Mouse (Mus musculus): ENCODE results near the gene Cdhr2.

Gene Cdhr2

GRCm38 (mm10) chr13:54701243-54701642 lies at the start of gene Cdhr2:
Gene Cdhr2 (plus strand): TSS chr13:54701461.
- DNase-seq (ENCODE audit: low read depth, low spot score): no peak

DNA sequence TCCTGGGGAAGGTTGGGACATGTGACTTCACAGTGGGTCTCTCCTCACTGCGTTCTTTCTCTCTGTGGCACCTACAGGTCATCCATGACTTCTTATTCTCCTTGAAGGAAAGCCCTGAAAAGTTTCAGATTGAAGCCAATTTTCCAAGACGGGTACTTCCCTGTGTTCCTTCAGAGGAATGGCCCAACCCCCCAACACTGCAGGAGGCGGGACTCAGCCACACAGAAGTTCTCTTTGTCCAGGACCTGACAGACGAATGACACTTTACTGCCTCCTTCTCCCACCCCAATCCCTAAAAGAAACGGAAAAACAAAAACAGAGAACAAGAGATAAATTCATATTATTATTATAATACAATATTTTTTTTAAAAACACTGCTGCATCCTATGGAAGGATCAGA lies 40.4 kb upstream of the Cdhr2 start:
- DNase-seq (ENCODE audit: low read depth, low spot score): no peak

- DNase-seq (ENCODE audit: low read depth, low spot score): no peak
These were observed 39.9 kb upstream of the Cdhr2 start for GRCm38 (mm10) chr13:54661358-54661757.

DNA sequence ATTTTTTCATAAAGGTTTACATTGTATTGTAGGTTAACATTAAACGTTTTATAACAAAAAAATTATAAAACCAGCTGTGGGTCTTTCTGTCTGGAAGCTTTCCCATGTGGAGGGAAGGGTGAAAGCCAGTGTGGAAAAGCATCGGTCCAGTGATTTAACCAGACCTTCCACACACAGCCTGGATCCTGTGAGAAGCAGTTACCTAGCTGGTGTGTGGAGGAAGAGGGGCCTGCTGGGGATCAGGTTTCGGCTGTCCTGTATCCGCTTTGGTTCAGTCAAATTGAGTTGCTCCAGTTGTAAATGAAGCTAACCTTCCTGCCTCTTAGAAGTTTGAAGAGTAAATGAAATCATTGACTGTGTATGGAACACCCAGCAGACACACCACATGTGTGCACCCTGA lies 37.3 kb upstream of the Cdhr2 start:
- no peak for DNase-seq (ENCODE audit: low read depth, low spot score)

DNA sequence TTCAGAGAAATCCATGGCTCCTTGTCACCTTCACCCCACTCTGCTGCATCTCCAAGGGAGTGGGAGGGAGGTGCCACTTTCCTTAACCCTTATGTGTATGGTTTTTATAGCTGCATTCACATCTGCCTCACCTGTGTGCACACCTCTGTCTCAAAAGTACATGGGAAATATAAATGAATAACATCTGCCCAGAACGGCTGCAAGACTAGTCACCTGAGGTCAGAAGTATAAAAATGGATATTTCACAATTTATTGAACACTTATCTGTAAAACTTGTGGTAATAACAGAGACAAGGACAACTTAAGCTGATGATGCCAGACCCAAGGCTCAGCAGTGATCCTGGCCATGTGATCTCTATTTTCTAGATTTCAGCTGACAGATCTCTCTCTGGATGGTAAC lies 36.8 kb upstream of the Cdhr2 start:
- no peak for DNase-seq (ENCODE audit: low read depth, low spot score)

GRCm38 (mm10) chr13:54665062-54665461 lies 36.2 kb upstream of the Cdhr2 start:
- DNase-seq (ENCODE audit: low read depth, low spot score): no peak

DNA sequence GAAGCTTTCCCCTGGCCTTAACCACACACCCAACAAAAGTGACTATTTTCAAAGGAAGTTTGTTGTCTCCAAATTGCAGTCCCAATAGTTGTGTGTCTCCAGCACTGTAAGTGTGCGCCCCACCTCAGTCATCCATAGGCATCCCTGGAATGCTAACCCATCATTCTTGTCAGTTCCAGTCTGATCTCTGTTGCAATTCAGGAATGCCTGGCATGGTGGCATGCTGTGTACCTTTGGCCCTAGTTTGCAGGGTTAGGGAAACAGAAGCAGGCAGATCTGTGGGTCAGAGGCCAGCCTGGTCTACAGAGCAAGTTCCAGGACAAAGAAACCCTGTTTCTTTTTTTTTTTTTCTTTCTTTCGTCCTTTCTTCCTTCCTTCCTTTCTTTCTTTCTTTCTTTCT lies 30.8 kb upstream of the Cdhr2 start:
- no peak for DNase-seq (ENCODE audit: low read depth, low spot score)

DNA sequence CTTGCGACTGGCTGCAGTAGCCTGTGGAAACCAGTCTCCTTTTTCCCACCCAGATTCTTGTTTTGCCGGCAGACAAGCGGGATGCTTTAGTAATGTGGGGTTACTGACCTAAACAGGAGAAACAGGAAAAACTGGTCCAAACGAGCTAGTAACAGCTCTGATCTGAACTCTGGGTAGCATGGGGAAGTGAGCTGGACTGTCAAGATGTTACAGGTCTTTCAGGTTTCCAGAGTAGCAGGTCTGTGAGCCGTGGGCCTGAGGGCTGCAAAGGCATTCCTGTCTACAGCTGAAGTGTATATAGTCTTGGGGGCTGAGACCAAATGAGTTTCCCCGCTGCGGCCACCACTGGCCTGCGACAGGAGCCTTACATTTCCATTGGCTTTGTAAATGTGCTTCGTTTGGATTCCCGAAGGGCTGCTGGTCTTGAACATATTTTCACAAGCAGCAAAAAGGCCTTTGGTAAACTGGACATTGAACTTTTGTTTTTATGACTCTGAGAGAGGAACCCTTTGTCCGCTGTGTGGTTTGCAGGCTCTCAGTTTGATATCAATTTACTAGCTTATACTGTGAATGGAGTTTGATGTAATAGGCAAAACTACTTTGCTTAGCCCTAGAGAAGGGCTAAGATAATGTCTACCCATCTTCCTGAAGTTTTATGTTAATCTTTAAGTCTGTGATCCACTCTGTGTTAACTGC lies 25.2 kb upstream of the Cdhr2 start:
- DNase-seq (ENCODE audit: low read depth, low spot score): no peak

GRCm38 (mm10) chr13:54678263-54678662 lies 23.0 kb upstream of the Cdhr2 start:
- DNase-seq (ENCODE audit: low read depth, low spot score): no peak

DNA sequence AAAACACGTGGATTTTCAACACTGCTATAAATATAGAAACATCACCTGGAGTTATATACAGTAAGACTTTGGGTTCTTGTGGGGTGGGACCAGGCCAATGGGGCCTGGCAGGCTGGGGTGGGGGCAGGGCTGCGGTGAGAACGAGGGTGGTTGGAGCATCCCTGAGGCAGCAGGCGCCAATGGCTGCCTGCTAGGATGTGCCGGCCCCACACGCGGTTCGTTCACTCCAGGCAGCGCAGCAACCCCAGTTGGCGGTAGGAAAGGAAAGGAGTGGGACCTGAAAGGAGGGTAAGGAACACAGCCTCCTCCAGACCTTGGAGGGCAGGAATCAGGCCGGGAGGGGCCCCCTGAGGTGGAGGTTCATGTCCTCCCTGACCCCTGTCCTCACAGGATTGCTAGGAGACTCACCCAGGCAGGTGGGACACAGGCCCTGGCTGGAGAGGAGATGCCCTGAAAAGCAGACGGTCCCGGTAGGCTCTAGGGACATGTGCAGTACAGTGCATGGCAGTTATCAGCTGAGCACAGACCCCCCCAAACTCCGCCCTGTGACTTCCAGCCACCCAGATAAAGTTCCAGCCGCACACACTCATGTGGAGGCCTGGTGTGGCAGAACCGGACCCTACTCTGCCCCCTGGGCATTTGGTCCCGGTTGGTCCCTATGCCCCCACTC lies 20.9 kb upstream of the Cdhr2 start:
- peak; percentile 74 for DNase-seq (ENCODE audit: low read depth, low spot score)

GRCm38 (mm10) chr13:54681291-54681690 lies 20.0 kb upstream of the Cdhr2 start:
- no peak for DNase-seq (ENCODE audit: low read depth, low spot score)

DNA sequence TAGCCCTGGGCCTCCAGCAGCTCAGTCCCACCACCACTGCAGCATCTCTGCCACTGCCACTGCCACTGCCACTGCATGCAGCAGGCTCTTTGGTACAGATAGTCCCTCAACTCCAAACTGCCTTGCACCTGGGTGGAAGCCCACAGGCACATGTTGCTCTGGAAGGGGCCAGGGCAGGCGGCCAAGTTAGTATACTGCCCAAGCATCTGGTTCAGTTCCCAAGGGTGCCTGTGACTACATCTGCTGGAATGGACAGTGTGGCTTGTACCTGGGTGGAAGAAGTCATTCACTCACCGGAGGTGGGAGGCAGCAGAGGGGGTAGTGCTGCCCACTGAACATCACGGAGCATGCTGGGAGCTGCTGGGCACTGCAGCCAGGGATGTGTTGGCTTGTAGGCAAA lies 18.0 kb upstream of the Cdhr2 start:
- DNase-seq (ENCODE audit: low read depth, low spot score): no peak

DNA sequence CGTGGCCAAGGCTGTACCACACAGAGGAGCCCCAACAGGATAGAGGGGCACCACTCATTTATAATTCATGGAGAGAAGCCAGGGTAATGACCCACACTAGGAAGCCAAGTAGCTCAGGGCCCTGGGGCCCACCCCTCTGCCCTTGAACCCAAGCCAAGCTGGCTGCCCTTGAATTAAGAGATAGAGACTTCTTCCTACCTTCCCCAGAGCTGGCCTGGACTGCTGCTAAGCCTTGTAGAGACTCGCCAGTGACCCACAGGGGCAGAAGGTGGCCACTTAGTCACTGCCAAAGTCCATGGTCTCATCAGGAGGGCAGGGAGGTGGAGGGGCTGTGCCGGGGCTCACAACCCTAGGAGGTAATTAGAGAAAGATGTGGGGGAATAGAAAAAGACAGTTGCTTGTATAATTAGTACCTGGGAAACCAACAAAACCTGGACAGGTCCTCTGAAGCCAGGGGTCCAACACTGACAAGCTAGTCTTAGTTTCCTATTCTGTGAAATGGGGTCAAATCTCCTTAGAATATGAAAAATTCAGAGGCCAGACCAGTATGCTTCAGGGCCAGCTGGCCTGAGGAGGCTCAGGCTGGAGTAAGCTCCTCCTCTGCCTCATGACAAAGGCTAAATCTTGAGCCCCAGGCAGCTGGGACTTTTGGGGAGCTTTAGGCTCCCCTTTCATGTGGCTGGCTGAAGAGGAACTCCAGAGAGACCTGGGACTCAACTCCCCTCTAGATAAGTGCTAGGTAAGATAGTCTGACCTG lies 16.9 kb upstream of the Cdhr2 start:
- DNase-seq (ENCODE audit: low read depth, low spot score): no peak

- DNase-seq (ENCODE audit: low read depth, low spot score): no peak
These were observed 16.1 kb upstream of the Cdhr2 start for GRCm38 (mm10) chr13:54685174-54685573.

DNA sequence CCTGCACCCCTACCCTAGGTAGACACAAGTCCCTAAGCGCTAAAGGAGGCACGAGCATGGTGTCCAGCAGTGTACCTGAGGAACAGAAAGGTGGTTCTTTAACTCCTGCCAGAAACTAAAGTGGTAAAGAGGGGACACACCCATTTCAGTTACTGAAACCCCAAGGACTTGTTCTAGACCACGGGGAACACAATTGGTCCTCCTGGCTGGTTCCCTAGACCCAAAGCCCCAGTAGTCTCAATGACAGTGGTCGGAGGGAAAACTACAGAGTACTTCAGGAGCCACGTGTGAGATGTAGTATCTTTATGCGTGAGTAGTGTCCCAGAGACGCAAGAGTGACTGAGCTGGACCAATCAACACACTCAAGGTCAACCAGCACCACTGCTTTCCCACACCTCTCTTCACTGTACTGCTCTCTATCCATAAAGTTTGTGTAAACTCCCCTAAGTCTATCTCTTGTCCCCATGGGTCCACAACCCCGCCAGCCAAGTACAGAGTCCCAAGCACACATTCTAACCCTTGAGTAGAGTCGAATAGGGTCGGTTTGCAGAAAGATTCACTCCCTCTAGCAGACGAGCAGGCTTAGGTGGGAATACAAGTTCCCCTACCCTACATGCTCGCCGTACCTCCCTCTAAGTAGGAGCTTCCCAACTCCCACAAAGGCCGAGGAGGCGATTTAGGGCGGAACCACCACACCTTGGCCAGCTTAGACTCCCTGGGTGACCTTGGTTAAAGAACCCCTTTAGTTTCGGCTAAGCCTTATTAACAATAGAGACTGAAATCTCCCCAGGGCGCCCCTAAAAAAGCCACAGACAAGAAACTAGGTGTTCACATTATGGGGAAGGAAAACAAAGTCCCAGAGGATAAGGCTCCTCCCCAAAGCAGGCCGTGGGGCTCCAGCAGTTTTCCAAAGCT lies 14.9 kb upstream of the Cdhr2 start:
- DNase-seq (ENCODE audit: low read depth, low spot score): no peak

- no peak for DNase-seq (ENCODE audit: low read depth, low spot score)
These were observed 14.2 kb upstream of the Cdhr2 start for GRCm38 (mm10) chr13:54687096-54687495.

GRCm38 (mm10) chr13:54687575-54688424 lies 13.5 kb upstream of the Cdhr2 start:
- DNase-seq (ENCODE audit: low read depth, low spot score): peak; percentile 91

GRCm38 (mm10) chr13:54690151-54690740 lies 11.0 kb upstream of the Cdhr2 start:
- DNase-seq (ENCODE audit: low read depth, low spot score): no peak

- DNase-seq (ENCODE audit: low read depth, low spot score): no peak
These were observed 9.5 kb upstream of the Cdhr2 start for GRCm38 (mm10) chr13:54691737-54692136.
